ENCODE assay signal across 10 mouse cellular contexts in the genomic region with DNA sequence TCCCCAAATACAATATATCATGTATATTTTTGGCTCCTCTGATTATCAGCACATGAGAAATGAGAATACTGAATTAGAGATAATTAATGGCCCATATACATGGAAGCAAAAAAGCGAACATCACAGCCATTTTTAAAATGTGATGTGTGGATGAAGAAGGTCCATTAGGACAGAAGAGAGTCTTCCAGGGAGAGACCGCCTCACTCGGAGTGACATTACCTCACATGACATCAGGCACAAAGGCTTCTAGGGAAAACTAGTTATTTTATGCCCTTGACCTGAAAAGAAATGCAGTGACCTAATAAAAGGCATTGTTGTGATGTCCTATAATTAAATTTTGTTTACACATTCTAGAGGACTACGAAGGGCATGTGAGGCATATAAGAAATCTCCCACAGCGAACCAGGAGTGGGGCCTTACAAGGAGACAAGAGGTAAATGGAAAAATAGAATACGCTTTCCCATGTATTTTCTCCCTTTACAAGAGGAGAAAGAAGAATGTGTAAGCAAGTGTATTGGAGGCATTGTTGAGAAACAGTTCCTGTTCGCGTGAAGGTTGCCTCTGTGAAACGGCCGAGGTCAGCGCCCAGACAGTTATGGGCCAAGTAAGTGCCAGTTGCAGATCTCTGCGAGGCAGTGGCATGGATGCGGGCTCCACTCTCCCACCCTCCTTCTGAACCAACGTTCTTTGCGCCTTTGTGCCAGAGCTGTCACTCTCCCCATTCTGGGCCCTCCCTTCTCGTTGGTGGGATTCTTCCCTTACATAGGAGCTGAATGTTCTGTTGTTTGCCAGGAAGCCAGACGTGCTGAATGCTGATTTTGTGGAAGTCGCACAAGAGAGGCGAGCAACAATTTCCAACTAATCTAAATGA. TPM values are rescaled to one million over a fixed set of nuclear protein-coding genes. Genes with fewer than 3 reads are reported as not detected.
DNase-seq lines count a peak whose midpoint lies in the region; ATAC-seq lines count a peak whose summit lies in the region.
"Had no signal": no experiment of that assay in that cellular context is flagged by ENCODE, and none has a peak within 500 bp of the region (broad histone marks: within the 10 kb centered on the region; RNA-seq: fewer than 3 reads in every experiment).

No protein-coding gene starts in this region.

- peaks cover 16% of the 10 kb centered on the region for H3K4me1 ChIP-seq in forebrain, embryonic 12.5 days
- H3K4me1 ChIP-seq in neural tube, embryonic 14.5 days (ENCODE audit: control insufficient read depth, insufficient read depth, low read length), result no peaks in the 10 kb centered on the region
- H3K4me1 ChIP-seq: intestine, embryonic 15.5 days had no signal

- WGBS in forebrain, embryonic 12.5 days, result 23% methylated on average over 19 of the region's 19 CpGs
- 39% methylated on average over 19 of the region's 19 CpGs for WGBS in neural tube, embryonic 14.5 days

- H3K36me3 ChIP-seq in forebrain, embryonic 12.5 days (replicated peaks), result no peaks in the 10 kb centered on the region
- no peaks in the 10 kb centered on the region for H3K36me3 ChIP-seq in neural tube, embryonic 14.5 days (ENCODE audit: control insufficient read depth, insufficient read depth, low read length)
- H3K36me3 ChIP-seq: intestine, embryonic 15.5 days had no signal

- no peaks in the 10 kb centered on the region for H3K9me3 ChIP-seq in forebrain, embryonic 12.5 days
- no peaks in the 10 kb centered on the region for H3K9me3 ChIP-seq in neural tube, embryonic 14.5 days (ENCODE audit: control insufficient read depth, low read length)
- H3K9me3 ChIP-seq: intestine, embryonic 15.5 days had no signal

- peak; percentile 26 to 51 for DNase-seq in cerebellum, postnatal 10 days
- no peak for DNase-seq in cerebellum, adult 11 months
- peak; percentile 37 to 64 for DNase-seq in layer of hippocampus, postnatal 10 days (ENCODE audit: low spot score in 2 of 2)
- DNase-seq in gastrocnemius, adult 8-10 months (ENCODE audit: low spot score in 2 of 2), result no peak
- DNase-seq in gastrocnemius, postnatal 4 days (ENCODE audit: low spot score in 2 of 2), result no peak
- DNase-seq in c-Kit-positive CD71-positive TER-119-positive erythroid progenitor cells, embryonic 14.5 days (ENCODE audit: low spot score), result no peak
- DNase-seq: thymus, postnatal 25 days had no signal

- ATAC-seq in forebrain, embryonic 12.5 days (ENCODE audit: low FRiP score), result peak; percentile 92
- ATAC-seq in neural tube, embryonic 14.5 days (ENCODE audit: low read depth), result peak; percentile 88
- ATAC-seq: intestine, embryonic 15.5 days had no signal

- H3K27me3 ChIP-seq in forebrain, embryonic 12.5 days, result no peaks in the 10 kb centered on the region
- no peaks in the 10 kb centered on the region for H3K27me3 ChIP-seq in neural tube, embryonic 14.5 days (ENCODE audit: control insufficient read depth, insufficient read depth, low read length)
- H3K27me3 ChIP-seq: intestine, embryonic 15.5 days had no signal

- H3K27ac ChIP-seq in forebrain, embryonic 12.5 days, result peak overlapping the region; percentile 87
- peak overlapping the region; percentile 28; the same call in 1 of the 2 replicates for H3K27ac ChIP-seq in neural tube, embryonic 14.5 days (ENCODE audit: low read depth, low read length)
- H3K27ac ChIP-seq: intestine, embryonic 15.5 days had no signal

- H3K9ac ChIP-seq in forebrain, embryonic 12.5 days, result no peak overlapping the region
- H3K9ac ChIP-seq in neural tube, embryonic 14.5 days (replicated peaks; ENCODE audit: low read depth, low read length), result no peak overlapping the region
- H3K9ac ChIP-seq: intestine, embryonic 15.5 days had no signal

- H3K4me2 ChIP-seq in forebrain, embryonic 12.5 days, result peak overlapping the region; percentile 13
- H3K4me2 ChIP-seq in neural tube, embryonic 14.5 days (ENCODE audit: low read depth, low read length), result 0 out of 2 replicates have a peak overlapping the region, but pooled peaks have one; percentile 12
- H3K4me2 ChIP-seq: intestine, embryonic 15.5 days had no signal

- no peak overlapping the region for H3K4me3 ChIP-seq in forebrain, embryonic 12.5 days (replicated peaks)
- no peak overlapping the region for H3K4me3 ChIP-seq in neural tube, embryonic 14.5 days (ENCODE audit: low read depth, low read length)
- H3K4me3 ChIP-seq: intestine, embryonic 15.5 days had no signal

RNA-seq across cellular contexts. Expression of gene Ptprz1, which starts 41.0 kb away (rescaled TPM):
- polyA plus RNA-seq in forebrain, embryonic 12.5 days (2016; fragmentation: Nextera tagmentation; extraction: Ambion mirVana), result 102 and 115 TPM in 2 replicates
- 100 to 1,000 TPM; 337 to 351 TPM for total RNA-seq in layer of hippocampus, postnatal 10 days (2021)
- 61.2 and 63.2 TPM in 2 replicates for polyA plus RNA-seq in neural tube, embryonic 14.5 days (2014; fragmentation: Nextera tagmentation; extraction: Ambion mirVana)
- total RNA-seq in gastrocnemius, adult 8-10 months (2022), result under 1 TPM; 0.05 to 0.54 (median 0.17) TPM
- 1 to 10 TPM; 6.0 to 6.4 TPM for total RNA-seq in gastrocnemius, postnatal 4 days (2021)

Comparison
In these comparisons a context has a peak if more than half of its experiments do, and no peak if none do; other contexts are left out.
1. DNase-seq: peak in cerebellum, postnatal 10 days (2 of 2) and layer of hippocampus, postnatal 10 days (2 of 2); none in cerebellum, adult 11 months (single experiment), gastrocnemius, adult 8-10 months (0 of 2), gastrocnemius, postnatal 4 days (0 of 2) and c-Kit-positive CD71-positive TER-119-positive erythroid progenitor cells, embryonic 14.5 days (single experiment).
2. RNA of gene Ptprz1, which starts 41.0 kb away (total RNA-seq): 337 to 351 TPM in layer of hippocampus, postnatal 10 days; 6.0 to 6.4 TPM in gastrocnemius, postnatal 4 days and 0.05 to 0.54 TPM in gastrocnemius, adult 8-10 months; every median in the first group is over 10 times any median in the second.